ENCODE assay signal across 8 mouse cellular contexts in genomic region chr2:73213539-73213870, GRCm38 (mm10). TPM values are rescaled to one million over a fixed set of nuclear protein-coding genes. Genes with fewer than 3 reads are reported as not detected.
DNase-seq lines count a peak whose midpoint lies in the region; ATAC-seq lines count a peak whose summit lies in the region.
"Had no signal": no experiment of that assay in that cellular context is flagged by ENCODE, and none has a peak within 500 bp of the region (broad histone marks: within the 10 kb centered on the region; RNA-seq: fewer than 3 reads in every experiment).

No protein-coding gene starts in this region.

- no peaks in the 10 kb centered on the region for H3K9me3 ChIP-seq in neural tube, embryonic 11.5 days (ENCODE audit: control insufficient read depth, low read length)
- no peaks in the 10 kb centered on the region for H3K9me3 ChIP-seq in embryonic facial prominence, embryonic 15.5 days (replicated peaks)
- H3K9me3 ChIP-seq in limb, embryonic 11.5 days (ENCODE audit: control insufficient read depth, low read length), result no peaks in the 10 kb centered on the region
- no peaks in the 10 kb centered on the region for H3K9me3 ChIP-seq in stomach, embryonic 15.5 days

- H3K4me3 ChIP-seq in neural tube, embryonic 11.5 days (ENCODE audit: low read depth, low read length), result peak overlapping the region; percentile 69
- peak overlapping the region; percentile 92 for H3K4me3 ChIP-seq in embryonic facial prominence, embryonic 15.5 days (replicated peaks)
- peak overlapping the region; percentile 92 for H3K4me3 ChIP-seq in limb, embryonic 11.5 days (ENCODE audit: low read depth, low read length)
- peak overlapping the region; percentile 91 for H3K4me3 ChIP-seq in stomach, embryonic 15.5 days (replicated peaks)

- no peaks in the 10 kb centered on the region for H3K4me1 ChIP-seq in neural tube, embryonic 11.5 days (ENCODE audit: control insufficient read depth, insufficient read depth, low read length)
- H3K4me1 ChIP-seq in embryonic facial prominence, embryonic 15.5 days, result peaks cover 9% of the 10 kb centered on the region
- H3K4me1 ChIP-seq in limb, embryonic 11.5 days (ENCODE audit: control insufficient read depth, insufficient read depth, low read length), result peaks cover 5% of the 10 kb centered on the region; the same call in 1 of the 2 replicates
- H3K4me1 ChIP-seq in stomach, embryonic 15.5 days, result peaks cover 9% of the 10 kb centered on the region

- H3K27me3 ChIP-seq in neural tube, embryonic 11.5 days (ENCODE audit: control insufficient read depth, insufficient read depth, low read length), result no peaks in the 10 kb centered on the region
- H3K27me3 ChIP-seq in embryonic facial prominence, embryonic 15.5 days, result no peaks in the 10 kb centered on the region
- H3K27me3 ChIP-seq in limb, embryonic 11.5 days (ENCODE audit: control insufficient read depth, insufficient read depth, low read length), result no peaks in the 10 kb centered on the region
- no peaks in the 10 kb centered on the region for H3K27me3 ChIP-seq in stomach, embryonic 15.5 days (replicated peaks)

- DNase-seq in neural tube, embryonic 11.5 days (ENCODE audit: low spot score), result no peak
- no peak for DNase-seq in neural tube, embryonic 10.5 days (ENCODE audit: extremely low spot score, low spot score)
- no peak for DNase-seq in limb, embryonic 11.5 days (ENCODE audit: low spot score)
- no peak for DNase-seq in layer of hippocampus, adult 18-20 months (ENCODE audit: low spot score in 2 of 2)
- no peak for DNase-seq in embryo, embryonic 11 days

- peak overlapping the region; percentile 83 for H3K4me2 ChIP-seq in neural tube, embryonic 11.5 days (ENCODE audit: low read depth)
- peak overlapping the region; percentile 88 for H3K4me2 ChIP-seq in embryonic facial prominence, embryonic 15.5 days (replicated peaks)
- H3K4me2 ChIP-seq in limb, embryonic 11.5 days (ENCODE audit: low read depth, severe bottlenecking), result peak overlapping the region; percentile 93
- peak overlapping the region; percentile 92 for H3K4me2 ChIP-seq in stomach, embryonic 15.5 days

- H3K36me3 ChIP-seq in neural tube, embryonic 11.5 days (ENCODE audit: control insufficient read depth, insufficient read depth, low read length), result peaks cover 3% of the 10 kb centered on the region; the same call in 1 of the 2 replicates
- H3K36me3 ChIP-seq in embryonic facial prominence, embryonic 15.5 days, result peaks cover 4% of the 10 kb centered on the region; the same call in 1 of the 2 replicates
- no peaks in the 10 kb centered on the region for H3K36me3 ChIP-seq in limb, embryonic 11.5 days (ENCODE audit: control insufficient read depth, insufficient read depth, low read length)
- no peaks in the 10 kb centered on the region for H3K36me3 ChIP-seq in stomach, embryonic 15.5 days

- 26% methylated on average over 7 of the region's 7 CpGs for WGBS in neural tube, embryonic 11.5 days
- WGBS in embryonic facial prominence, embryonic 15.5 days, result 16% methylated on average over 7 of the region's 7 CpGs
- WGBS in limb, embryonic 11.5 days, result 22% methylated on average over 7 of the region's 7 CpGs
- WGBS in stomach, embryonic 15.5 days, result 22% methylated on average over 7 of the region's 7 CpGs

- H3K27ac ChIP-seq in neural tube, embryonic 11.5 days (ENCODE audit: low read depth, low read length), result no peak overlapping the region
- peak overlapping the region; percentile 70 for H3K27ac ChIP-seq in embryonic facial prominence, embryonic 15.5 days (replicated peaks)
- H3K27ac ChIP-seq in limb, embryonic 11.5 days (replicated peaks; ENCODE audit: low read depth, low read length), result no peak overlapping the region
- peak overlapping the region; percentile 57; the same call in 1 of the 2 replicates for H3K27ac ChIP-seq in stomach, embryonic 15.5 days

- ATAC-seq in neural tube, embryonic 11.5 days (ENCODE audit: insufficient read depth, low FRiP score, low TSS enrichment), result no peak
- ATAC-seq in embryonic facial prominence, embryonic 15.5 days (ENCODE audit: insufficient number of reproducible peaks, low FRiP score, low TSS enrichment, low read depth), result no peak
- no peak for ATAC-seq in limb, embryonic 11.5 days (ENCODE audit: insufficient number of reproducible peaks, low FRiP score, low TSS enrichment, low read depth)
- no peak for ATAC-seq in stomach, embryonic 15.5 days (ENCODE audit: insufficient read depth, low FRiP score, low read depth)

- H3K9ac ChIP-seq in neural tube, embryonic 11.5 days (ENCODE audit: low read length), result peak overlapping the region; percentile 80
- H3K9ac ChIP-seq in embryonic facial prominence, embryonic 15.5 days, result peak overlapping the region; percentile 72
- peak overlapping the region; percentile 82 for H3K9ac ChIP-seq in limb, embryonic 11.5 days (ENCODE audit: low read length)
- peak overlapping the region; percentile 62 for H3K9ac ChIP-seq in stomach, embryonic 15.5 days

RNA-seq across cellular contexts. Expression of gene Ola1, which starts 5.2 kb away (rescaled TPM):
- 93.3 and 98.5 TPM in 2 replicates for polyA plus RNA-seq in neural tube, embryonic 11.5 days (2014; fragmentation: Nextera tagmentation; extraction: Ambion mirVana)
- polyA plus RNA-seq in embryonic facial prominence, embryonic 15.5 days (2015; fragmentation: Nextera tagmentation; extraction: Ambion mirVana), result 90.7 and 91.1 TPM in 2 replicates
- polyA plus RNA-seq in limb, embryonic 11.5 days (2014; fragmentation: Nextera tagmentation; extraction: Ambion mirVana), result 117 and 119 TPM in 2 replicates
- polyA plus RNA-seq in stomach, embryonic 15.5 days (2015; fragmentation: Nextera tagmentation; extraction: Ambion mirVana), result 77.3 and 81.4 TPM in 2 replicates
- total RNA-seq in layer of hippocampus, adult 18-20 months (2021), result 100 to 1,000 TPM; 109 to 112 TPM

RNA-seq across cellular contexts. Expression of gene Sp9, which starts 58.2 kb away (rescaled TPM):
- 1.8 and 2.0 TPM in 2 replicates for polyA plus RNA-seq in neural tube, embryonic 11.5 days (2014; fragmentation: Nextera tagmentation; extraction: Ambion mirVana)
- 2.7 and 2.9 TPM in 2 replicates for polyA plus RNA-seq in embryonic facial prominence, embryonic 15.5 days (2015; fragmentation: Nextera tagmentation; extraction: Ambion mirVana)
- 0.87 and 0.92 TPM in 2 replicates for polyA plus RNA-seq in limb, embryonic 11.5 days (2014; fragmentation: Nextera tagmentation; extraction: Ambion mirVana)
- polyA plus RNA-seq in stomach, embryonic 15.5 days (2015; fragmentation: Nextera tagmentation; extraction: Ambion mirVana), result 0.03 TPM in 1 of 2 replicates, not detected in the other
- 1 to 10 TPM; 3.7 to 4.3 TPM for total RNA-seq in layer of hippocampus, adult 18-20 months (2021)
- total RNA-seq: heart, postnatal 10 days had no signal

Comparison
In these comparisons a context has a peak if more than half of its experiments do, and no peak if none do; other contexts are left out.
1. H3K27ac ChIP-seq: peak in embryonic facial prominence, embryonic 15.5 days (single experiment) and stomach, embryonic 15.5 days (single experiment); none in neural tube, embryonic 11.5 days (single experiment) and limb, embryonic 11.5 days (single experiment).
2. Peak in every context shown above with its lines, with median percentiles within 50 percentile points of each other: H3K4me2 ChIP-seq, H3K4me3 ChIP-seq and H3K9ac ChIP-seq.